Mouse (Mus musculus) limb, embryonic 13.5 days (tissue): Measurements from ENCODE around the gene Tmem181a. TPM values are rescaled to one million over a fixed set of nuclear protein-coding genes. Genes with fewer than 3 reads are reported as not detected.
"Not testable (repeated sequence)": the region's sequence is repeated elsewhere in the genome, so short reads cannot be mapped to it uniquely, and the experiment has no call there.

Source experiments
- ATAC-seq: fragments of 200-750 bp; cut with Nextera tagmentation; 2 replicates; pipeline ENCODE4 v1.8.0; 2017; ENCODE audit warnings: low read depth, moderate number of reproducible peaks, moderate TSS enrichment; ENCODE audit not compliant: low FRiP score
- H3K27ac ChIP-seq: fragments of 300-500 bp; sonication (generic); 2 replicates; pipeline ENCODE4 v1.5.1; 2015; ENCODE audit warnings: inconsistent platforms, mild to moderate bottlenecking, moderate library complexity
- H3K27me3 ChIP-seq: fragments of 300-500 bp; sonication (generic); 2 replicates; pipeline ENCODE4 v1.6.1; 2015; ENCODE audit warnings: mild to moderate bottlenecking, inconsistent platforms
- H3K36me3 ChIP-seq: fragments of 300-500 bp; sonication (generic); 2 replicates; pipeline ENCODE4 v1.6.1; 2015; ENCODE audit warnings: inconsistent platforms, mild to moderate bottlenecking, moderate library complexity
- H3K4me1 ChIP-seq: fragments of 300-500 bp; sonication (generic); 2 replicates; pipeline ENCODE4 v1.6.1; 2015; ENCODE audit warnings: inconsistent platforms
- H3K4me2 ChIP-seq: fragments of 300-500 bp; sonication (generic); replicated peaks from 2 replicates; pipeline ENCODE4 v1.6.1; 2015; ENCODE audit warnings: inconsistent platforms, mild to moderate bottlenecking, moderate library complexity
- H3K4me3 ChIP-seq: fragments of 300-500 bp; sonication (generic); 2 replicates; pipeline ENCODE4 v1.5.1; 2015; ENCODE audit warnings: moderate library complexity, mild to moderate bottlenecking, inconsistent platforms
- H3K9ac ChIP-seq: fragments of 300-500 bp; sonication (generic); 2 replicates; pipeline ENCODE4 v1.6.1; 2015; ENCODE audit warnings: mild to moderate bottlenecking, inconsistent platforms
- H3K9me3 ChIP-seq: fragments of 300-500 bp; sonication (generic); 2 replicates; pipeline ENCODE4 v1.6.1; 2016; ENCODE audit warnings: inconsistent platforms
- whole genome bisulfite sequencing: fragments of 180-500 bp; shearing (Covaris S2); methylation state at CpG from one replicate; pipeline ENCODE4 v1.1.7; 2015; 5-methylcytosine and 5-hydroxymethylcytosine counted together
- polyA plus RNA-seq: library from polyadenylated mRNA; unstranded; fragments of >200 nt; fragmentation: Nextera tagmentation; extraction: Ambion mirVana; gene quantifications from 2 replicates; pipeline ENCODE4 v1.2.1, GENCODE M21; 2015

Gene Tmem181a
- polyA plus RNA-seq, 1 experiment from 2014 or later = 23.7 TPM

- H3K4me1 ChIP-seq, H3K27me3 ChIP-seq, H3K4me2 ChIP-seq, H3K4me3 ChIP-seq, H3K36me3 ChIP-seq, ATAC-seq, H3K9me3 ChIP-seq, H3K27ac ChIP-seq, H3K9ac ChIP-seq: not testable (repeated sequence)
- WGBS = 78% methylated on average over 2 of the region's 3 CpGs
Measured at GRCm38 (mm10) chr17:6314493-6314892, 57.8 kb downstream of the Tmem181a start.

GRCm38 (mm10) chr17:6315706-6316105, 59.0 kb downstream of the Tmem181a start:
- not testable (repeated sequence) for H3K36me3 ChIP-seq, H3K9me3 ChIP-seq, H3K4me1 ChIP-seq, H3K27me3 ChIP-seq, H3K9ac ChIP-seq, H3K4me3 ChIP-seq, H3K4me2 ChIP-seq, H3K27ac ChIP-seq, ATAC-seq
- 62% methylated on average over 3 of the region's 4 CpGs for WGBS

GRCm38 (mm10) chr17:6316379-6317126, 59.9 kb downstream of the Tmem181a start:
- not testable (repeated sequence) for H3K4me1 ChIP-seq, H3K36me3 ChIP-seq, H3K9me3 ChIP-seq, H3K27ac ChIP-seq, H3K27me3 ChIP-seq
- ATAC-seq = peak; percentile 22; the same call in 1 of the 2 replicates
- Histone ChIP-seq H3K4me2 (peak overlapping the region; percentile 69), H3K9ac (peak overlapping the region; percentile 53; the same call in 1 of the 2 replicates), H3K4me3 (peak overlapping the region; percentile 45)
- WGBS = 4% methylated on average over 38 of the region's 38 CpGs

GRCm38 (mm10) chr17:6317339-6317985, 60.8 kb downstream of the Tmem181a start, which contains the start of gene Dynlt1a:
TSS of gene Dynlt1a (minus strand) at chr17:6317500.
- not testable (repeated sequence) for H3K27me3 ChIP-seq, H3K9me3 ChIP-seq, H3K4me1 ChIP-seq, H3K36me3 ChIP-seq, H3K27ac ChIP-seq
- H3K4me2 ChIP-seq = peak within 1 kb of the TSS; percentile 69
- ATAC-seq = peak; percentile 82
- H3K4me3 ChIP-seq = peak within 1 kb of the TSS; percentile 45
- peak within 1 kb of the TSS; percentile 53; the same call in 1 of the 2 replicates for H3K9ac ChIP-seq
- WGBS = 11% methylated on average over 23 of the region's 23 CpGs

GRCm38 (mm10) chr17:6321081-6321777, 64.6 kb downstream of the Tmem181a start:
- not testable (repeated sequence) for H3K27ac ChIP-seq, H3K9me3 ChIP-seq, H3K36me3 ChIP-seq, H3K4me1 ChIP-seq, H3K9ac ChIP-seq, H3K4me3 ChIP-seq, H3K27me3 ChIP-seq
- WGBS = 0% methylated on average over 8 of the region's 60 CpGs
- 0 out of 2 replicates have a peak overlapping the region, but pooled peaks have one; percentile 36 for H3K4me2 ChIP-seq
- ATAC-seq = peak; percentile 46; the same call in 1 of the 2 replicates

GRCm38 (mm10) chr17:6321778-6322101, 65.1 kb downstream of the Tmem181a start:
- H3K27me3 ChIP-seq, H3K4me2 ChIP-seq, H3K4me1 ChIP-seq, H3K9me3 ChIP-seq, H3K27ac ChIP-seq, H3K9ac ChIP-seq, H3K4me3 ChIP-seq, H3K36me3 ChIP-seq: not testable (repeated sequence)
- peak; percentile 46; the same call in 1 of the 2 replicates for ATAC-seq
- WGBS = no CpG with 5 or more reads among the region's 10 CpGs

GRCm38 (mm10) chr17:6325021-6325420, 68.4 kb downstream of the Tmem181a start:
- 62% methylated on average over 10 of the region's 10 CpGs for WGBS
- H3K4me1 ChIP-seq, H3K4me2 ChIP-seq, H3K27ac ChIP-seq, H3K9ac ChIP-seq, H3K4me3 ChIP-seq, H3K9me3 ChIP-seq, H3K27me3 ChIP-seq, H3K36me3 ChIP-seq, ATAC-seq: not testable (repeated sequence)

- not testable (repeated sequence) for H3K4me2 ChIP-seq, H3K9me3 ChIP-seq, H3K4me3 ChIP-seq, H3K9ac ChIP-seq, H3K27ac ChIP-seq, H3K36me3 ChIP-seq, H3K27me3 ChIP-seq, ATAC-seq, H3K4me1 ChIP-seq
- WGBS = 57% methylated on average over 6 of the region's 6 CpGs
Measured at GRCm38 (mm10) chr17:6325543-6325942, 68.9 kb downstream of the Tmem181a start.

GRCm38 (mm10) chr17:6327554-6327953, 70.9 kb downstream of the Tmem181a start:
- not testable (repeated sequence) for H3K4me2 ChIP-seq, H3K4me3 ChIP-seq, H3K27me3 ChIP-seq, H3K9ac ChIP-seq, H3K27ac ChIP-seq, H3K36me3 ChIP-seq, H3K4me1 ChIP-seq, H3K9me3 ChIP-seq, ATAC-seq
- 91% methylated on average over 7 of the region's 7 CpGs for WGBS

GRCm38 (mm10) chr17:6328997-6329396, 72.3 kb downstream of the Tmem181a start:
- WGBS = 59% methylated on average over 3 of the region's 4 CpGs

GRCm38 (mm10) chr17:6342606-6343294, 86.1 kb downstream of the Tmem181a start:
- not testable (repeated sequence) for H3K27ac ChIP-seq, H3K4me2 ChIP-seq, H3K4me3 ChIP-seq, H3K9ac ChIP-seq, H3K36me3 ChIP-seq, H3K4me1 ChIP-seq, ATAC-seq, H3K27me3 ChIP-seq, H3K9me3 ChIP-seq
- 100% methylated on average over 1 of the region's 12 CpGs for WGBS

More at GRCm38 (mm10) chr17:6328997-6329396, 72.3 kb downstream of the Tmem181a start:
- not testable (repeated sequence) for H3K4me1 ChIP-seq, H3K36me3 ChIP-seq, H3K27me3 ChIP-seq, H3K27ac ChIP-seq, H3K9me3 ChIP-seq, ATAC-seq, H3K4me2 ChIP-seq, H3K9ac ChIP-seq, H3K4me3 ChIP-seq

- H3K4me1 ChIP-seq, H3K27me3 ChIP-seq, H3K4me2 ChIP-seq, H3K4me3 ChIP-seq, H3K9ac ChIP-seq, H3K27ac ChIP-seq, H3K9me3 ChIP-seq, ATAC-seq, H3K36me3 ChIP-seq: not testable (repeated sequence)
- 93% methylated on average over 10 of the region's 10 CpGs for WGBS
Measured at GRCm38 (mm10) chr17:6355256-6355655, 98.6 kb downstream of the Tmem181a start.
